Mouse (Mus musculus): ENCODE results near the gene Slc9b2. TPM values are rescaled to one million over a fixed set of nuclear protein-coding genes. Genes with fewer than 3 reads are reported as not detected.

Slc9b2 gene
- total and polyA plus RNA-seq, 2 experiments: 0.28 TPM; not detected in 1

GRCm38 (mm10) chr3:135375836-135376235, 68.3 kb downstream of the Slc9b2 start:
- TF ChIP-seq POLR2A (IDR thresholded peaks at IDR 0.05; ENCODE audit: extremely low read depth, insufficient read depth, low read length) (no peak), CTCF (IDR thresholded peaks at IDR 0.05; ENCODE audit: low read depth, low read length) (no peak)
- 88% methylated on average over 3 of the region's 3 CpGs for WGBS
- Histone ChIP-seq H3K4me1 (ENCODE audit: control insufficient read depth, insufficient read depth, low read length) (no peaks in the 10 kb centered on the region), H3K9ac (ENCODE audit: low read depth, low read length) (no peak overlapping the region), H3K79me2 (ENCODE audit: control insufficient read depth, insufficient read depth, low read length) (no peaks in the 10 kb centered on the region), H3K27me3 (ENCODE audit: control insufficient read depth, insufficient read depth, low read length) (no peaks in the 10 kb centered on the region), H3K36me3 (ENCODE audit: control insufficient read depth, insufficient read depth, low read length) (no peaks in the 10 kb centered on the region), H3K4me3 (ENCODE audit: insufficient read depth, low read depth, low read length) (no peak overlapping the region), H3K27ac (replicated peaks; ENCODE audit: insufficient read depth, low read depth, low read length) (no peak overlapping the region)
- DNase-seq (ENCODE audit: extremely low read depth, low read depth, low spot score): no peak

- no peak for TF ChIP-seq CTCF (IDR thresholded peaks at IDR 0.05; ENCODE audit: low read depth, low read length)
- no peak for TF ChIP-seq POLR2A (IDR thresholded peaks at IDR 0.05; ENCODE audit: extremely low read depth, insufficient read depth, low read length)
- H3K79me2 ChIP-seq (ENCODE audit: control insufficient read depth, insufficient read depth, low read length): no peaks in the 10 kb centered on the region
- no peak overlapping the region for H3K4me3 ChIP-seq (ENCODE audit: insufficient read depth, low read depth, low read length)
These were observed 69.9 kb downstream of the Slc9b2 start for GRCm38 (mm10) chr3:135377445-135377844.

GRCm38 (mm10) chr3:135379868-135380267, 72.4 kb downstream of the Slc9b2 start:
- 96% methylated on average over 4 of the region's 4 CpGs for WGBS
- Histone ChIP-seq H3K36me3 (ENCODE audit: control insufficient read depth, insufficient read depth, low read length) (no peaks in the 10 kb centered on the region), H3K27ac (replicated peaks; ENCODE audit: insufficient read depth, low read depth, low read length) (no peak overlapping the region), H3K27me3 (ENCODE audit: control insufficient read depth, insufficient read depth, low read length) (no peaks in the 10 kb centered on the region), H3K4me3 (ENCODE audit: insufficient read depth, low read depth, low read length) (no peak overlapping the region), H3K4me1 (ENCODE audit: control insufficient read depth, insufficient read depth, low read length) (no peaks in the 10 kb centered on the region), H3K9ac (ENCODE audit: low read depth, low read length) (no peak overlapping the region), H3K79me2 (ENCODE audit: control insufficient read depth, insufficient read depth, low read length) (no peaks in the 10 kb centered on the region)
- no peak for DNase-seq (ENCODE audit: extremely low read depth, low read depth, low spot score)
- TF ChIP-seq POLR2A (IDR thresholded peaks at IDR 0.05; ENCODE audit: extremely low read depth, insufficient read depth, low read length) (no peak), CTCF (IDR thresholded peaks at IDR 0.05; ENCODE audit: low read depth, low read length) (no peak)

More at GRCm38 (mm10) chr3:135377445-135377844, 69.9 kb downstream of the Slc9b2 start:
- no peak overlapping the region for H3K9ac ChIP-seq (ENCODE audit: low read depth, low read length)
- no peaks in the 10 kb centered on the region for H3K27me3 ChIP-seq (ENCODE audit: control insufficient read depth, insufficient read depth, low read length)
- 87% methylated on average over 10 of the region's 10 CpGs for WGBS
- no peaks in the 10 kb centered on the region for H3K36me3 ChIP-seq (ENCODE audit: control insufficient read depth, insufficient read depth, low read length)
- H3K27ac ChIP-seq (replicated peaks; ENCODE audit: insufficient read depth, low read depth, low read length): no peak overlapping the region
- DNase-seq (ENCODE audit: extremely low read depth, low read depth, low spot score): no peak
- no peaks in the 10 kb centered on the region for H3K4me1 ChIP-seq (ENCODE audit: control insufficient read depth, insufficient read depth, low read length)

DNA sequence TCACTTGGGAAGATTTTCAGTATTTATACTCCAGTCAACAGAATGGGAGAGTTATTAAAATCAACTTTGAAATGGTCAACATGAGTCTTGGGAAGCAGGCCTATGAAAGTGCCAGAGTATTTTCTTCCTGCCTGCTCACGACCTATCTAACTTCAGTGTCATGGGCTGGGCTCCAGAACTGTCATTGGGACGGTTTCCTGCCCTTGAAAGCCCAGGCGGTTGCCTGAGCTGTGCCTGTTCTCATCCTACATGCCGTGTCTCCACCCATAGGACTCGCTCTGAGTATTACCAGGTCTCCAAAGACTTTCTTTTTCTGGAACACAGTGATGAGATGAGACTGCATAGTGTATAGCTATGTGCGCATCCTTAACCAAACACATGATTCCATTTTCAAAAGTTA, 85.7 kb downstream of the Slc9b2 start:
- Histone ChIP-seq H3K4me3 (ENCODE audit: insufficient read depth, low read depth, low read length) (no peak overlapping the region), H3K27ac (replicated peaks; ENCODE audit: insufficient read depth, low read depth, low read length) (no peak overlapping the region), H3K36me3 (ENCODE audit: control insufficient read depth, insufficient read depth, low read length) (no peaks in the 10 kb centered on the region), H3K4me1 (ENCODE audit: control insufficient read depth, insufficient read depth, low read length) (peaks cover 8% of the 10 kb centered on the region; the same call in 1 of the 2 replicates), H3K27me3 (ENCODE audit: control insufficient read depth, insufficient read depth, low read length) (no peaks in the 10 kb centered on the region), H3K9ac (ENCODE audit: low read depth, low read length) (no peak overlapping the region), H3K79me2 (ENCODE audit: control insufficient read depth, insufficient read depth, low read length) (no peaks in the 10 kb centered on the region)
- WGBS: 57% methylated on average over 6 of the region's 6 CpGs
- DNase-seq (ENCODE audit: extremely low read depth, low read depth, low spot score): no peak
- TF ChIP-seq CTCF (IDR thresholded peaks at IDR 0.05; ENCODE audit: low read depth, low read length) (no peak), POLR2A (IDR thresholded peaks at IDR 0.05; ENCODE audit: extremely low read depth, insufficient read depth, low read length) (no peak)

Other genes starting within 250 kb of the Slc9b2 start
- 0.18 and 0.60 TPM in 2 replicates for gene Cenpe, start 95.2 kb upstream of the Slc9b2 start, total RNA-seq (2014; rRNA removed)
- gene Cenpe, start 95.2 kb upstream of the Slc9b2 start, polyA plus RNA-seq (2012; rRNA removed): 0.01 and 0.09 TPM in 2 replicates
- gene Bdh2, start 26.5 kb upstream of the Slc9b2 start, total RNA-seq (2014; rRNA removed): 14.8 and 24.2 TPM in 2 replicates
- 15.2 and 15.9 TPM in 2 replicates for gene Bdh2, start 26.5 kb upstream of the Slc9b2 start, polyA plus RNA-seq (2012; rRNA removed)
- 0.09 TPM in 1 of 2 replicates, not detected in the other for gene Slc9b1, start 40.3 kb downstream of the Slc9b2 start, total RNA-seq (2014; rRNA removed)
- not detected in 2 replicates for gene Slc9b1, start 40.3 kb downstream of the Slc9b2 start, polyA plus RNA-seq (2012; rRNA removed)
- 17.4 and 20.5 TPM in 2 replicates for gene Cisd2, start 116.2 kb downstream of the Slc9b2 start, total RNA-seq (2014; rRNA removed)
- gene Cisd2, start 116.2 kb downstream of the Slc9b2 start, polyA plus RNA-seq (2012; rRNA removed): 19.2 and 23.1 TPM in 2 replicates
- gene Ube2d3, start 130.4 kb downstream of the Slc9b2 start, total RNA-seq (2014; rRNA removed): 230 and 243 TPM in 2 replicates
- 210 and 283 TPM in 2 replicates for gene Ube2d3, start 130.4 kb downstream of the Slc9b2 start, polyA plus RNA-seq (2012; rRNA removed)
- gene Manba, start 177.9 kb downstream of the Slc9b2 start, total RNA-seq (2014; rRNA removed): 14.2 and 14.7 TPM in 2 replicates
- 3.7 and 3.8 TPM in 2 replicates for gene Manba, start 177.9 kb downstream of the Slc9b2 start, polyA plus RNA-seq (2012; rRNA removed)